Mouse (Mus musculus) CH12.LX (cell line): ENCODE measurements around the gene Gm9780.
"Not testable (repeated sequence)": the region's sequence is repeated elsewhere in the genome, so short reads cannot be mapped to it uniquely, and the experiment has no call there.

Experiments
- CHD2 ChIP-seq: IDR thresholded peaks from 2 replicates; pipeline ENCODE4 v1.6.1; 2011; ENCODE audit warnings: low read length, improper control_type of control experiment
- CTCF ChIP-seq, 2 experiments: IDR thresholded peaks in 1 of 2; conservative IDR thresholded peaks in 1 of 2; 2 replicates each; pipeline ENCODE4 v1.5.1; 2011 to 2012; ENCODE audit warnings: low read depth in 2 of 2, low read length in 2 of 2, improper control_type of control experiment in 1 of 2, inconsistent platforms in 1 of 2, mild to moderate bottlenecking in 1 of 2, moderate library complexity in 1 of 2
- EP300 ChIP-seq: IDR thresholded peaks from 2 replicates; pipeline ENCODE4 v1.6.1; 2011; ENCODE audit warnings: low read length, improper control_type of control experiment
- MAFK ChIP-seq: IDR thresholded peaks from 2 replicates; pipeline ENCODE4 v1.6.1; 2011; ENCODE audit warnings: low read length, improper control_type of control experiment; ENCODE audit not compliant: insufficient replicate concordance
- POLR2A ChIP-seq: IDR thresholded peaks from 2 replicates; pipeline ENCODE4 v1.6.1; 2011; ENCODE audit warnings: low read depth, mild to moderate bottlenecking, improper control_type of control experiment, low read length
- SMC3 ChIP-seq: IDR thresholded peaks from 2 replicates; pipeline ENCODE4 v1.6.1; 2011; ENCODE audit warnings: low read depth, low read length, improper control_type of control experiment
- USF1 ChIP-seq: IDR thresholded peaks from 2 replicates; pipeline ENCODE4 v1.6.1; 2014; ENCODE audit warnings: low read depth, mild to moderate bottlenecking, inconsistent platforms, low read length, improper control_type of control experiment

DNA sequence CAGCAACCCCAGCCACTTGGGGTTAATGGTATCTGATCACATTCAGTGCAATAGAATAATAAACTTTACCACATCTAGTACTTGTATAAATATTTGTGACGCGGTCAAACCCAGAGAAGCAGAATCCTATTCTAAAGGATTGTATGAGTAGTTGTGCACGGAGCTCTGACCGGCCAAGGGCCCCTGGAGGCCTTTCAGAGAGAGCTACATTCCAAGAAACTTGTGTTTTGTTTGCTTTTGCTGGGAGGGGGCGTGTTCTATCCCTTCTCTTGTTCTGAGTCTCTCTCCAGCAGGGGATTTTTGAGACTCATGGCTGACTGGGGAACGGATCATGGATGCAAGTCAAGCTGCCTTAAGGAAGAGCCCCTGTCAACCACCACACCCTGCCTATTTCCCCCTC, 7.1 kb downstream of the Gm9780 start:
- not testable (repeated sequence) for TF ChIP-seq SMC3; CTCF (conservative IDR thresholded peaks at IDR 0.05 in 1 of 2, IDR thresholded peaks at IDR 0.05 in 1 of 2; ENCODE audit: low read depth in 2 of 2, low read length in 2 of 2); EP300; USF1; POLR2A; MAFK; CHD2
